Mouse (Mus musculus) hindlimb bud, embryonic 11.5 days (tissue): ENCODE measurements at regions not wholly inside any gene's neighbourhood (a gene's known extent, or its start where the extent isn't known, plus 50 kb on each side); places are given as distances from the start of the nearest gene placed in this dataset.

Experiments used
- DNase-seq: peaks from one replicate; pipeline ENCODE4 v3.0.0-alpha.2; 2012; ENCODE audit warnings: low read depth, low spot score; ENCODE audit errors: extremely low spot score

DNA sequence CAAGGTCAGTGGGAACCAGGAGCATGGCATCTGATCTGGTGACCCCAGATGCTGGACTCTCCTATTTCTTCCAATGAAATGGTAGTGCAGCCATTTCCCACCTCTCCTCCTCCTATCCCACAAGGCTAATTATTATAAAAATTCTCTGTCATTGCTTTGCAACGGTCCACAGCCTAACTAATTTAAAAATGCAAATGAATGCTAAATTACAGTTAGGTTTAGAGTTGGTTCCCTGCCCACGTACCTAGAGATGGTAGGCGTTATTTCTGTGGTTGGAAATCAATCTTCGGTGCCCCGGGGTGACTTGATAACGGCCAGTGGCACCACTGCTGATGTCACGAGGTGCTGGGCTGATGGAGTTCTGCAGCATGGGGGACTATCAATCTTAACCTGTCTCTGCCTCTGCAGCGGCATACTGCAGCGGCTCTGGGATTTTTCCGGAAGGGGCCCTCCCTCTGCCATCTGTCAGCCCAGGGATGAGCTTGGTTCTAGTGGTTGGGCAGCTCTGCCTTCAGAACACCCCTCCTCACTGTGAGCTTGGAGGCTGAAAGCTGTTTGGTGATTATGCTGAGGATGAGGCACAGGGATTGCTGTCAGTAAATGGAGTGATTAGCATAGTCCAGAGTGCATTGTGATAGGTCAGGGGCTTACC is 66.5 kb downstream of the Nmur2 start:
- no peak for DNase-seq

DNA sequence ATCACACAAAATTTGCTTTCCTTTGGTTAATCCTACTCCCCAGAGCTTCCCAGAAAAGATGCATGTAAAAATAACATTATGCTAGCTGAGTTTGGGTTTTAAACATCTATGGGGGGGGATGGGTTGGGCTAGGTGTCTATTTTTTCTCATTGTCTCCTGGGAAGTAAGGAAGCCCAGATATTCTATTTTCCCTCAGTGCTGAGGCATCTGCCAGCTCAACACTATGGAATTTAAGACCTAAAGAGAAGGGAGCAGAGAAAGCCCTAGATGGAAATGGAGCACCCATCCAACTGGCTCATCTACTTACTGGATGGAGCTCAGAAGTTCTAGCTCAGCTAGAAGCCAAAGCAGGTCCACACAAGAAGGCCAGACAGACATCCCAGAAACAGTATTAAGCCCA is 74.2 kb downstream of the Nmur2 start:
- no peak for DNase-seq

DNA sequence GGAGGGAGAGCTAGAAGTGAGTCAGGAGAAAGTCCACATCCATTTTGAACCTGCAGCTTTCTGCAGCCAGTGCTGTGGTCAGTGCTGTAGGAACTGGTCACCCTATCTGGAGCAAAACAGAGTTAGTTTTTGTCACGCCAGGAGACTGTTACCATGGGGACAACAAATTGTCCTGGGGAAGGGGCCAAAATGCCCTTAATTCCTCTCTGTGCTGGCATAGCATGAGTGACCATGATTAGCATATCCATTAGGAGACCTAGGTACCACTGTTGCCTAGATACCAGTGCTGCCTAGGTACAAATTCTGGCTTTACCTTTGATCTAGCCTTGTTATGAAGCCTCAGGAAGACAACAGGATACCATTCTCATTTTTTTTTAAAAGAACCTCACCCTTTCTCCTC is 82.4 kb downstream of the Nmur2 start:
- no peak for DNase-seq

DNA sequence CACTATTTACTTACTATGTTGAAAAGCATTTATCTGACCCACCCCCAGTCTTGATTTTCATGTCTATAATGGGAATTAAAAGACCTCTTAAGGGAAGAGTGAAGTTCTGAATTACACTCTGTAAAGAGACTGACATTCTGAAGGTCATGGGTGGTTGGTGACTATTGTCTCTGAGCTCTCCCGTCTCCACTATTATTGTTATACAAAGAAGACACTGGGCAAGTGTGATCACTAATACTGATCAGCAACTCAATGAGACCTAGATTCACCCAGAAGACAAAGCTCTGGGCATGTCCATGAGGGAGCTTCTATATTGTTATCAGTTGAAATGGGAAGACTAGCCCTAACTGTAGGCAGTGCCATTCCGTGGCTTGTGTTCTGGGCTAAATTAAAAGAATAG is 83.5 kb downstream of the Nmur2 start:
- no peak for DNase-seq

DNA sequence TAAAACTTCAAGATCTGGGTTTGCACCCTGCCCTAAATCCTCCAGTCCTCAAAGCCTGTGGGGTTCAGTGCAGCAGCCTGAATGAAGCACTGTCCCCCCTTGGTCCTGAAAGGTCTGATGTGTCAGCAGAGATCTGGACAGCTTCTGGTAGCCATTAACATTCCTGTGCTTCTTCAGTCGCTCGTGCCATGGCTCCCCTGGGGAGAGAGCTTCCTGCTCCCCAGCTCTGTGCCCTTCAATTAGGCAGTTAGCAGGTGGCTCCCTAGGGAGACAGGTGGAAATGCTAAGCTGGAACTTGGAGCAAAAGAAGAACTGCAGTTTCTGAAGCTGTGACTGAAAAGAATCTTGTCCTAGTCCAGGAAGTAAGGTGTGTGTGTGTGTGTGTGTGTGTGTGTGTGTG is 87.1 kb downstream of the Nmur2 start:
- DNase-seq = no peak

DNA sequence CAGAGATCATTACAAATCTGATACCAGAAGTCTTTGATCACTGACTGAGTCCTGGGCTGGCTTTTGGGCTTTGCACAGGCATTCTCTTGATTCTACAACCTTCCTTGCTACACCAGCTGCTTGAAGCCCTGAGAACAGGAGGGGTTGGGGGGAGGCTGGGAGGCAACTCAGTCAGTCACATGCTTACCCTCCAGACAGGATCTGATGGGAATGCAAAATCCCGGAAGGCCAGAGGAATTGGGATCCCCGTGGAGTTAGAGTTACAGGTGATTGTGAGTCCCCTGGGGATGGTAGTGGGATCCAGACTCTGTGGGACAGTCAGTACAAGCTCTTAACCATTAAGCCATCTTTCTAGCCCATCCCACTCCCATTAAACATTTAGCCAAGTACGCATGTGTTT is 91.2 kb downstream of the Nmur2 start:
- DNase-seq = no peak

DNA sequence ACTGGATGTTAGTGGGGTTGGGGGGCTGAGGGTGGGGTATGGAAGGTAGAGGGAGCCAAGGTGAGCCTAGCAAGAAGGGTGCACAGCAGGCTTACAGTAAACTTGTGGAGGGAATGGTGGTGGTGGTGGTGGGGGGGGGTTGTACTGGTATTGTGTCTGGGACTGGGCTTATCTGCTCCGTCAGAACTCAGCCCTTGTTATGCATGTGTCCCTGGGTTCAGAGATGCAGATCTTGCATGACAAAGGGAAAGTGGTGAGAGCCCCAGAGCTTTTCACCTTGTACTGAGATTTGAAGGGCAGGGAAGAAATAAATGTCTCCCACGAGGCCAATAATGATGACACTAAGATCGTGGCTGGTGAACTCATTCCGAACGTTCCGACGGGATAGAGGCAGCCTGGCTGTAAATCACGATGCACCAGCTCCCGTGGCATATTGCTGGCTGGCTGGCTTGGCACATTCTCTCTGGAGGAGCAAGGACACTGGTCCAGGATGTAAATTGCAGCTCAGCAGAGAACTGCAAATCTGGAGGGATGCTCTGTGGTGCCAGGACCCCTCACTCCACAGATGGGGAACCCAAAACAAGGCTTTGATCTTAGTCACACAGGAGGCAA is 94.1 kb downstream of the Nmur2 start:
- DNase-seq = no peak

DNA sequence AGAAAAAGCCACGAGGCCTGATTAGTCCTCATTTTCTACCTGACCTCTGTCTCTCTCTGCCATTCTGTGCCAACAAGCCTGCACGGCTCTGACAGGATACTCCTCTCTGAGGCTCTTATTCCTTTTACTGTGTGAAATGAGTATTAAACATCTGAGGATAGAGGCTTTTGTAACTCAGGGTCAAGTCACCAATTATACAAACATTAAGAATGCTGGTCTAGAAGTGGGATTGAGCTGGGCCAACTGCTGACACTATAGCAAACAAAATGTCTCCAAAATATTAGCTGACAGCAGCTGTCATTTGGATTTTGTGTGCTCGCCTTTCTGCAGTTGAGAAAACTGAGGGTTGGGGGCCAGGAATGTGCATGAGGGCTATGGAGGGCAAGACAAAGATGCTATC is 94.8 kb downstream of the Nmur2 start:
- no peak for DNase-seq

DNA sequence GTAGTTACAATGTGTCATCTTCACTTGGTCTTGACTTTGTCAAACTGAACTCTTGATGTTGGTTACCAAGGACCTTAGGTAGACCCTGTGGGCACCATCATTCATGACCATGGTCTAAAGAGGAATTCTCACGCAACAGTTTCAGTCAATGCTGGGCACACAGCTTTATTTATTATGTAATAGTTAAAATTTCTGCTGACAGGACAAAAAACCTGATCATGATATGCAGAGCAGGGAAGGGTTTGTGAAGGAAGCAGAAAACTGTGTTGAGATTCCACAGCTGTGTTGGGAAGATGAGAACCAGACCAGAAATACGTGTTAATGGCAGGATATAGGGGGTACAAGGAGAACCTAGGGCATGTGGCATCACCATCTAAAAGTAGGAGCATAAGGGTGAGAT is 100.8 kb downstream of the Nmur2 start:
- DNase-seq = no peak

DNA sequence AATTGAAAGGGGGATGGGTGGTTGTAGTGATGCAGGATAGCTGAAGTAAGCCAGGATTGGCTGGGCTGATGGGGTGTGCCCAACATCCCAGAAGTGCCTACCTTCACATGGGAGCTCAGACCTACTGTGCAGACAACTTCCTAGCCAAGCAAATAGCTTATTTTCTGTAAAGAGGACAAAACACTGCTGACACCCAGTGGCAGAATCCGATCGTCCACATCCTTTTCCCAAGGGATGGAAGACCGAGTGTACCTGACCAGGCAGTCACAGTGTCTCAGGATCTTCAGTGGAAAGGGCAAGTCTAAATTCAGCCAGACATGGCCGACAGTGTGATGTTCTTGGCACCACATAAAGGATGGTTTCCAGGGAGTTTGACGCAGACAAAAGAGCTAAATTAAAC is 114.4 kb downstream of the Nmur2 start:
- DNase-seq = no peak

DNA sequence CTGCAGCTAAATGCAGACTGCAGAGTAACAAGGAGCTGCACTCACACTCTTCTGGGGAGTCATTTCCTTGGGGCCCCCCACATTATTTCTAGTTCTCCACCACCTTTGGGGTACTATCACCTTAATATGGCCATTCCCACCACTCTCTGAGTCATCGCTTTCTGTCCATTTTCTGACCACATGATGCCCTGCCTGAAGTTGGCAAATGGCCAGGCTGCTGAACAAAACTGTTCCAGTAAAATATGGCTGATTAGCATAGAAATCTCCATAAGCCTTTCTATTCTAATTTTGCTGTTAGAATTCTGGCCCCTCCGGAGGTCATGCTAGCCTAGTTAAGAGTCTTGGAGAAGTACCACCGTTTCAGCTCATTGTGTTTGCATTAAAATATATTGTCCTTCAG is 121.7 kb downstream of the Nmur2 start:
- no peak for DNase-seq

DNA sequence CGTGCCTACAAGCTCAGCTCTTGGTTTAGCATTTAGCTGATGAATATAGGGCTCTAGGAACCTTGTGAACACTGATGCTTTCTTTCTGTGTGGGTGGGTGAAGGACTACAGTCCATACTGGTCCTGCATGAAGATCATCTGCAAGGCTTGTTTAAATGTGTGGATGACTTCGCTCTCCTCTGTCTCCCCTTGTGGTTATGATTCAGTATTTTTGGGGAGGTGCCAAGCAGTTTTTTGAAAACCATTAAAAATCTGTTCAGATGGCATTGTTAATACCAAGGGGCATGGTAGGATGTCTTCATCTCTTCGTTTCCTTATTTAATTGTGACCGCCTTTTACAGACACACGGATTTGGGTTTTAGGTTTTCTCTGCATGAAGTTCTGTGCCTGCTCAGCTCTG is 122.4 kb downstream of the Nmur2 start:
- DNase-seq = no peak

DNA sequence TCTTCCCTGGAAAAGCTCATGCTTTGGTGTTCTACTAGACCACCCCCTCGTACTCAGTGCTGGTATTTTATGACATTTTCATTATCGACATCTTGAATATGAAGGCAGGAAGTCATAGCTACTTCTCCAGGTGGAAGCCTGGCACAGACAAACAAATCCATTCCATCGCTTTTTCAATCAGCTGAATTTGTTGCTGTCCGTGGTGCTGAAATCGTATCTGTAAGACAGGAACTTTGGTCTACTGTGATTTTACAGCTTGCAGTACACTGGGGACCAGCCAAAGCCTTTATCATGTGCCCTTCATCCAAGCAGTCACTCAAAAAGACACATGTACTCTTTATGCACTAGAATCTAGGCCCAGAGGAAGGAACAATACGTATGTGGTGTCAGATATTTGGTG is 143.3 kb downstream of the Nmur2 start:
- DNase-seq = peak; percentile 52

DNA sequence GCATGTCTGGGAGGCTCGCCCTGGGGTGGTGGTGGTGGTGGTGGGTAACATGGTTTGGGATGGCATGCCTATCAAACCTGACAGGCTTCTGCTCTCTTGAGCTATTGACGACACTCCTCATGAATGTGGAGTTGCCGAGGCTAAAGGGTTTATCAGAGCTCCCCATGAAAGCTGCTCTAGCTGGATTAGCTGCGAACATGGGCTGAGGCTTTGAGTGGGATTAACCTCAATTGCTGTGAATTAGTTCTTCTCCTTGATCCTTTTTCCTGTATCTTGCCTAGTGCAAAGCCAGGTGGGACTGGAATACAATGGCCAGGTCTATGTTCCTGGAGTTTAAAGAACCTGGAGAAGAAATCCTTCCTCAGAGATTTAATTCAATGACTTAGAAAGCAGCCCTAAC is 150.6 kb downstream of the Nmur2 start:
- no peak for DNase-seq

DNA sequence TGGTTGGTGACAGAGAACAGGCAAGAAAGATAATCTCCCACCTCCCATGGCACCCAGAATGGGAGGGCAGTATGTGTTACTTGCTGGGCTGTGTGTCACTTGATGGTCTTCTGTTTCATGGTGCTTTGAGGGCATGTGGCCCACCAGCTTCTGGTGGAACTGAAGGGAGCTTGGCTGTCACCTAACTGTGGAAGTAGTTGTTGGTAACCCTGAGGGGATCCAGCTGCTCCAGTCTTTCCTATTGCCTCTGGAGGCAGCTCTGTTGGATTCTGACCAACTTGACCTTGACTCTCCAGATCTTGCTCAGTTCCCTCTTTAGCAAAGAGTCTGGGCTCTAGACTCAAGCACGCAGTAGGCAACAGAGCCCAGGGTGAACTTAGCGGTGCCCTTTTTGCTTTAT is 162.2 kb downstream of the Nmur2 start:
- no peak for DNase-seq

DNA sequence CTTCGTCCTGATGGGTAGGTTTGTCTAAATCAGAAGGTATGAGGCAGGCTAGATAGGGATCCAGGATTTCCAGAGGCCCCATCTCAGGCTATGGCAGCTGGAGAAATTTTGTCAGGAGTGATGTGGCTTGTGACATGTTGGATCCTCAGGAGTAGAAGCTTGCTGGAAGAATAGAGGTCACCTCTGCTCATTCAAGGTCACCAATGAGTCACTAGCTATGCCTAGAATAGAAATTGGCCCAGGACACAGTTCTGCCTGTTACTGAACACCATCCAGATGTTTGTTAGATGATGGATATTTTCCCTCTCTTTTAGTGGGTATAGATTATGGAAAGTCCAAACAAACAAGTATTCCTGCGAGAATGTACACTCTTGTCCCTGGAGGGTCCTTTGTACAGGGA is 173.7 kb downstream of the Nmur2 start:
- no peak for DNase-seq

DNA sequence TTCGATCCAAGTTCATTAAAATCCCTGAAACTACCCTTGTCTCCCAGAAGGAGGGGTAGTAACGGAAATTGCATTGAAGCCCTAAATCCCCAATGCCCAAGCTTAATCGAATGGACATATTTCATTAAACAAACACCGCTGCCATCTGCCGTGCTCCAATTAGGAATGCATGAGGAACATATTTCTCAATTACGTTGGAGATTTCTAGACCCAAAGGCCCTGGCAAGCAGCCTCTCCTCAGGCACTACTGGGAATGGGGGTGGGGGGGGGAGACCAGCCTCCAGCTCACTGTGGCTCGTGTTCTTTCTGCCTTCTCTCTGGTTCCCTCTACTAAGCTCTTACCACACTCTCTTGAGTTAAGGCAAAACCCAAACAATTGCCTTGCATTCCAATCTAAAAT is 181.6 kb downstream of the Nmur2 start:
- DNase-seq = no peak

DNA sequence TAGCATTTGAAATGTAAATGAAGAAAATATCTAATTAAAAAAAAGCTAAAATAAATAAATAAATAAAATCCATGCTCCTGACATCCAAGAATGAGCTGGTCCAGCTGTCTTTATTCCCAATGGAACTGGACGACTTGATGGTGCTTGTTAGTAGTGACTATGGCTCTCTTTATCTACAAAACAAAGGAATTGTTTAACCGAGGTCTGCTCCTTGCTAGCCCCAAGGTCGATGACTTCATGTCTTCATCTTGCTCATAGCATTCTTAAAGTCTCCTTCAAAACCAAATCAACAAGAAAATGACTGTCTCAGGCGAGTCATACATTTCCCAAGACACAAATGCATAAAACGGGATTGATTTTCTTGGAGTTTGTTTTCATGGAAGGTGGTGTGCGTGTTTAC is 212.5 kb upstream of the Glra1 start:
- no peak for DNase-seq

DNA sequence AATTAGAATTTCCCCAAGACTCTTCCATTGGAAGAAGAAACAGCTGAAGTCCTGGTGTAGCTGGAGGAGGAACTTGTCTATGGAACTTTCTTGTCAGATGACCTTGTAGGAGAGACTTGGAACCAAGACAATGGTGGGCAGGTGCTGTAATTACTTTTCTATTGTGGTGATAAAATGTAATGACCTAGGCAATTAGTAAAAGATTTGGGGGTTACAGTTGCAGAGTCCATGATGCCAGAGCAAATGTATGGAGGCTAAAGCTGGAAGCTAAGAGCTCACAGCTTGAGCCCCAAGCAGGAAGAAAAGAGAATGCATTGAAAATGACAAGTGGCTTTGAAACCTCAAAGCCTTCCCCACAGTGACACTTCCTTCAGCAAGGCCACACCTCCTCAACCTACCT is 208.6 kb upstream of the Glra1 start:
- no peak for DNase-seq

DNA sequence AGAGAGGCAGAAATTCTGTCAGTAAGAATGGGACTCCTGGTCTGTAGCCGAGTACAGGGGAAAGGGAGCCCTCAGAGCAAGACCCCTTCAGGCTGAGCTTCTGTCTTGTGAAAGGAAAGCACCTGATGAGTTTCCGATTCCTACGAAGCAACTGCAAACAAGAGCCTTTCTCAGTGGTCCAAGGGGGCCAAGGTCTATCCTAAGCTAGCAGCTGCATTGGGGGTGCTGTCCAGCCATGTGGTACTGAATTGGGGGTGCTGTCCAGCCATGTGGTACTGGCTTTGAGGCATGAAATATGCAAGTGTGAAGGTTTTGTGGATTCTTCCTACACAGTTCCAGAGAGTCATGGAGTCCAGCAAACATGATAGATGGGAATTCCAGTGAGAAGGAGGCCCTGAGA is 202.7 kb upstream of the Glra1 start:
- DNase-seq = no peak

DNA sequence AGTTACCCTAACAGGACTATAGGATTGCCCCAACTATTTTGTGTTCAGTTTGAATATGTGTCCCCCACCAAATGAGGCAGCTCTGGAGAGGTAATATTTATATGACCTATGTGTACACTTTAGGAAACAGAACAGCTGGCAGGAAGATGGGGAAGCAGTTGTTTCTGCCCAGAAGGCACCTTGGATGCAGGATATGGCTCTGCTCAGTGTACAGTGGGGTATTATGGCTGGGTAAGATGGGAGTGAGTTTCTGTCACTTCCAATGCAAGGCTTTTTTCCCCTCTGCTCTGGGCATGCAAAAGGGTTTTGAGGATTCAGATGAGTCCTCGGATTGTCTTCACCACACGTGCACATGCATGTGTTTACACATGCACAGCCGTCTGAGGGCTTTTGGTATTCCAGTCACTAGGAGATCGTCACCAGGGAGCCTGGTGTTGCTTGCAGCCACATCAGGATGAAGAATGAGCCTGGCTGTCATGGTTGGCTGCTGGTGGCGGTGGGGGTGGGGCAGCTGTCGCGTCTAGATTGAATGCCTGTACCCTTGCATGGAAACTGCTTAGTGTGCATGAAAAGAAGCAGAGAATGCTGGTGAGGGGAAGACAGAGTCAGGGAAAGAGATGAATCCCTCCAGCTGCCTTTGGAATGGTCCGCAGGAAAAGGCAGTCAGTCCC is 183.3 kb upstream of the Glra1 start:
- no peak for DNase-seq

DNA sequence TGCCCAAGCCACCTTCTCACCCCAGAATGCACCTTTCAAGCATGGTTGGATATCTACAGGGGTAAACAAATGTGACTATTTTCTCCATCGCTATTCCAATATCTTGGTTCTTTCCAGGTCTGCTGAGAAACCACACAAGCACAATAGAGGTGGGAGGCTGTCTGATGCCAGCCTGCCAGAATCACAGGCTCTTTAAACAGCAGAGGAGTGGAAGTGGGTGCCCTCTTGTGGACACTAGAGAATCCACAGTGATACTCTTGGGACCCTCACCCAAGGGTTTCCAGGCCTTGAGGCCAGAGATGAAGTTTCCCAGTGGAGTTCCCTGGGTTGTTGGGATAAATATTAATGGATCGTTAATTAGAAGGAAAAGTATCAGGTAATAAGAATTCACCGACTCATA is 181.6 kb upstream of the Glra1 start:
- DNase-seq = no peak

DNA sequence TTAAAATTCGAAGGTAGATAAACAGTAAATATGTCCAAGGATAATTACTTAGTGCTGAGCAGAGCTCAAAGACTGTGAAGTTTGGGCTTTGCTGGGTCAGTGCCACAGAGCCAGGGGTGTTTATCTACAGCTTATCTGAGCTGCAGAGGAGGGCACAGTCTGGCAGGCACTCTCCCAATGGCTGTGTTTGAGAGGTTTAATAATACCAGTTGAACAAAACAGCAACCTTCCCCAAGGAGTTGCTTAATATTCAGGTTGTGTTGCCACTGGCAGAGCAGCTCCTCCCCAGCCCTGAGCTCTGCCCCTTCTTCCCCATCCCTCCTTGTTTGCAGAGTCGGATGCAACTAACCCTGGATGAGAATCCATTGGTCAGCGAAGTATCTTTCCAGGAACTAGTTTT is 173.0 kb upstream of the Glra1 start:
- DNase-seq = no peak
